Mouse (Mus musculus) lung, embryonic 16.5 days (tissue): ENCODE results near the gene Acvr1b. TPM values are rescaled to one million over a fixed set of nuclear protein-coding genes. Genes with fewer than 3 reads are reported as not detected.
A peak's percentile ranks its signal among the peaks of the same experiment; 100 is the strongest.

Experiments
- ATAC-seq: fragments of 200-750 bp; cut with Nextera tagmentation; 2 replicates; pipeline ENCODE4 v1.8.0; 2017; ENCODE audit warnings: low read depth, mild to moderate bottlenecking, moderate library complexity
- H3K27ac ChIP-seq: fragments of 300-500 bp; sonication (generic); 2 replicates; pipeline ENCODE4 v1.5.1; 2014; ENCODE audit warnings: mild to moderate bottlenecking, control low read depth, low read length
- H3K27me3 ChIP-seq: fragments of 300-500 bp; sonication (generic); 2 replicates; pipeline ENCODE4 v1.6.1; 2014; ENCODE audit warnings: low read depth, low read length, mixed read lengths; ENCODE audit not compliant: control insufficient read depth, insufficient read depth
- H3K36me3 ChIP-seq: fragments of 300-500 bp; sonication (generic); 2 replicates; pipeline ENCODE4 v1.6.1; 2014; ENCODE audit warnings: low read length; ENCODE audit not compliant: control insufficient read depth, insufficient read depth
- H3K4me1 ChIP-seq: fragments of 300-500 bp; sonication (generic); replicated peaks from 2 replicates; pipeline ENCODE4 v1.6.1; 2014; ENCODE audit warnings: low read length, mixed read lengths; ENCODE audit not compliant: control insufficient read depth, insufficient read depth
- H3K4me2 ChIP-seq: fragments of 300-500 bp; sonication (generic); 2 replicates; pipeline ENCODE4 v1.6.1; 2014; ENCODE audit warnings: low read depth, low read length, control low read depth
- H3K4me3 ChIP-seq: fragments of 300-500 bp; sonication (generic); 2 replicates; pipeline ENCODE4 v1.5.1; 2014; ENCODE audit warnings: mild to moderate bottlenecking, low read length, control low read depth
- H3K9ac ChIP-seq: fragments of 300-500 bp; sonication (generic); 2 replicates; pipeline ENCODE4 v1.6.1; 2014; ENCODE audit warnings: low read length, control low read depth
- H3K9me3 ChIP-seq: fragments of 300-500 bp; sonication (generic); 2 replicates; pipeline ENCODE4 v1.6.1; 2016; ENCODE audit warnings: low read length; ENCODE audit not compliant: control insufficient read depth
- WGBS: fragments of 180-500 bp; shearing (Covaris S2); extraction: QIAGEN DNeasy Blood & Tissue Kit; methylation state at CpG from one replicate; pipeline ENCODE4 v1.1.7; 2014; 5-methylcytosine and 5-hydroxymethylcytosine counted together
- polyA plus RNA-seq: library from polyadenylated mRNA; unstranded; fragments of >200 nt; fragmentation: Nextera tagmentation; extraction: Ambion mirVana; gene quantifications from 2 replicates; pipeline ENCODE4 v1.2.1, GENCODE M21; 2015

Acvr1b gene
- polyA plus RNA-seq, 1 experiment from 2014 or later = 6.8 TPM

DNA sequence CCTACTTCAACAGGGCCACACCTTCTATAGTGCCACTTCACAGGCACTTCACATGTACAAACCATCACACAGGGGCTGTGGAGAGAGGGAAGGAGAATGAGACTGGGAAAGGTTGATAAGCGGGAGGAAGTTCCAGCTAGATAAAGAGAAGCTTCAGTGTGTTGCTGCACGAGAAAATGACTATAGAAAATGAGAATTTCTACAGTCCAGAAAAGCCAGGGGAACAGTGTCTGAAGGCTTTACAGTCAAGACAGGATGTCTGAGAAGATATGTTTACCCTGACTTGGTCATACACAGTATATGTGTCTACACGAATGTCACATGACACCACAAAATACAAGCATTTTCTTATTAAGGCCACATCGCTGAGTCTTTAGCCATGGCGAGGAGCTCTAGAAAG, 4.0 kb upstream of the Acvr1b start:
- Histone ChIP-seq H3K27ac (no peak overlapping the region), H3K9me3 (no peaks in the 10 kb centered on the region), H3K4me2 (no peak overlapping the region), H3K36me3 (no peaks in the 10 kb centered on the region), H3K27me3 (no peaks in the 10 kb centered on the region), H3K9ac (no peak overlapping the region), H3K4me3 (no peak overlapping the region), H3K4me1 (peaks cover 9% of the 10 kb centered on the region)
- WGBS = 65% methylated on average over 5 of the region's 5 CpGs
- ATAC-seq = no peak

DNA sequence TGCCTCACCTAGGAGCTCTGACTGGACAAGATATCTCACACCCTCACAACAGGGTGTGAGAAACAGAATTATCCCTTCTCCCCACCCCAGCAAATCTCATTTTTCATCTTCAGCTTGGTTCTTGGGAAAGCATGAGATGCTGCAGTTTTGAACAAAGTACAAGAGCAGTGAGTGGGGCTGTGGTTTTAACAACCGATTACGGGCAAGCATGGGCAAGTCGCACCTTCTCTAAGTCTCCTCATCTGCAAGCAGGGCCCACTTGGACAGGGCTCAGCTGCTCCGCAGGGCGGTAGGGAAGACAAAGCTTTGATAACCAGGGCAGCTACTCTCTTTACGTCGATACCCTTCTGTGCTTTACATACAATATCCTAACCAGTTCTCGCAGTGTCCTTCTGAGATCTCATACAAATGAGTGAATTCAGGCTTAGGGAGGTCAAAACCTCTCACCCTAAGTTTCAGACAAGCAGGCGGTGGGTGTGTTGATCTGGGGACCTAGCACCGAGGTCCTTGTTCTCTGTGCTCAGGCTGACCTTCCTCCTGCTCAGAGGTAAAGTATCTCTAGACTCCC, 3.4 kb upstream of the Acvr1b start:
- no peak overlapping the region for H3K9ac ChIP-seq
- H3K4me3 ChIP-seq = no peak overlapping the region
- WGBS = 78% methylated on average over 10 of the region's 10 CpGs
- no peaks in the 10 kb centered on the region for H3K9me3 ChIP-seq
- H3K36me3 ChIP-seq = no peaks in the 10 kb centered on the region
- H3K27me3 ChIP-seq = no peaks in the 10 kb centered on the region
- ATAC-seq = no peak
- no peak overlapping the region for H3K27ac ChIP-seq
- H3K4me1 ChIP-seq = peaks cover 15% of the 10 kb centered on the region
- H3K4me2 ChIP-seq = no peak overlapping the region

DNA sequence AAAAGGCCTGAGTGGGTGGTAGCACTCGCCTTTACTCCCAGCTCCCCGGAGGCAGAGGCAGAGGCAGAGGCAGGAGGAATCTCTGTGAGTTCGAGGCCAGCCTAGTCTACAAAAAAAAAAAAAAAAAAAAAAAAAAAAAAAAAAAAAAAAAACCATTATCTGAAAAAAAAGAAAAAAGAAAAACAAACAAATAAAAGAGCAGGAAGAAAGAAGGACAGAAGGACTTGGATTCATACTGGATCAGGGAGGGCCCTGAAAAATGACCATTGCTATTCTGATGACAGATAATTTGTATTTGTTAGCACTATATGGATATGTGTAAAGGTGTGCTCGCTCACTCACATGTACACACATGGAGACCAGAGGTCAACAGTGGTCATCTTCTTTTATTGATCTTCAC, 2.6 kb upstream of the Acvr1b start:
- no peak overlapping the region for H3K4me2 ChIP-seq
- H3K36me3 ChIP-seq = no peaks in the 10 kb centered on the region
- WGBS = 70% methylated on average over 4 of the region's 4 CpGs
- H3K4me3 ChIP-seq = no peak overlapping the region
- H3K9ac ChIP-seq = no peak overlapping the region
- H3K27me3 ChIP-seq = no peaks in the 10 kb centered on the region
- no peak overlapping the region for H3K27ac ChIP-seq
- peaks cover 23% of the 10 kb centered on the region for H3K4me1 ChIP-seq
- no peak for ATAC-seq
- no peaks in the 10 kb centered on the region for H3K9me3 ChIP-seq

DNA sequence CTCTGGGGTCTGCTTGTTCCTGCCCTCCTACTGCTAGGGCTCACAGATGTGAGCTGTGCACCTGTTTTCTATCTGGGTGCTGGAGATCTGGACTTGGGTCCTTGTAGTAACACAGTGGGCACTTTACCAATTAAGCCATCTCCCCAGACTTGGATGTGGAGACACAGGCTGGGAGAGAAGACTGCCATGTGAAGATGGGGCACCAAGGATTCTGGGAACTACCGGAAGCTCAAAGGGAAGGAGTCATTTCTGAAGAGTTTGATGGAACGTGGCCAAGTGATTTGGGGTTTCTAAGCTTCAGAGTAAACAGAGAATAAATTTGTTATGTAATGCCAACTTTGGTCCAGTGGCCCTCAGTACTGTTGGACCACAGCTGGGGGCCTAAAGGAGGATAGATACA, 1.9 kb upstream of the Acvr1b start:
- Histone ChIP-seq H3K36me3 (no peaks in the 10 kb centered on the region), H3K9me3 (no peaks in the 10 kb centered on the region)
- 70% methylated on average over 2 of the region's 2 CpGs for WGBS

DNA sequence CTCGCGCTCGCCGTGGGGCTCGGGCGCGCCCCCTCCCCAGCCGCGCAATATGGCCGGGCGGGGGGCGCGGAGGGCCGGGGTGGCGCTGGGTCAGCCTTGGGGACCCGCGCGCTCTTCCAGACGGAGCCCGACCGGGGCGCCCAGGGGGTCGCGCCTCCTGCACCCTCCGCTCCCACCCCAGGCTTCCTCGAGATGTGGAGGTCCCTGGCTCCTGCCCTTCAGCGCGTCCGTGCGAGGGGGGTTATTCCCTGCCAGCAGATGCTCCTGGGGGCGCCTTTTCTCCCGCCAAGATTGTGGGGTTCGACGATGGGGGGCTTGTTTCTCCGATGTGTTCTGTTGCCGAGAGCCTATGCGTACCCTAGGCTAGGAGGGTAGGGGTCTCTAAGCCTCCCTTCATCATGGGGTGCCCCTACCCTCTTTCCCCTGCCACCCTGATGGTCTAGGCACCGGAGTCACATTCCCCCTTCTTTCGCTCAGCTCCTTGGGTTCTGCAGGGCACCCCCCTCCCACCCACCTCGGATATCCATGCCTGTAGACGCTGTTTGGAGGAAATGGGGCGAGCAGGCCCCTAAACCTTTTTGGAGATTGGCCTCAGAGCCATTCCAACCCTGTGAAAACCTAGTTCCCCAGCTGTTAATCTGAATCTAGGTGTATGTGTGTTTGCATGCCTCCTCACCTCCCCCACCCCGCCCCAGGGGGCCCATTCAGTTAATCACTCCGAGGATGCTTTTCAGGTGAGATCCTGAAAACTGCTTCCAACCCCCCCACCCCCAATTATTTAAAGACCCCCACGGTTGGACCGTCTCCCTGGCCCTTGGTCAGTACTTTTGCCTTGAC, 645 bp downstream of the Acvr1b start:
- no peaks in the 10 kb centered on the region for H3K27me3 ChIP-seq
- H3K9me3 ChIP-seq = no peaks in the 10 kb centered on the region
- H3K9ac ChIP-seq = peak overlapping the region; percentile 95
- peaks cover 46% of the 10 kb centered on the region for H3K4me1 ChIP-seq
- no peaks in the 10 kb centered on the region for H3K36me3 ChIP-seq
- under 1% methylated on average over 31 of the region's 46 CpGs for WGBS
- peak overlapping the region; percentile 62 for H3K4me3 ChIP-seq
- H3K27ac ChIP-seq = peak overlapping the region; percentile 74
- ATAC-seq = peak; percentile 36
- H3K4me2 ChIP-seq = peak overlapping the region; percentile 86

More for the DNA sequence above, 1.9 kb upstream of the Acvr1b start:
- no peaks in the 10 kb centered on the region for H3K27me3 ChIP-seq
- H3K4me3 ChIP-seq = no peak overlapping the region
- H3K9ac ChIP-seq = no peak overlapping the region
- no peak for ATAC-seq
- no peak overlapping the region for H3K27ac ChIP-seq
- peaks cover 29% of the 10 kb centered on the region for H3K4me1 ChIP-seq
- no peak overlapping the region for H3K4me2 ChIP-seq

DNA sequence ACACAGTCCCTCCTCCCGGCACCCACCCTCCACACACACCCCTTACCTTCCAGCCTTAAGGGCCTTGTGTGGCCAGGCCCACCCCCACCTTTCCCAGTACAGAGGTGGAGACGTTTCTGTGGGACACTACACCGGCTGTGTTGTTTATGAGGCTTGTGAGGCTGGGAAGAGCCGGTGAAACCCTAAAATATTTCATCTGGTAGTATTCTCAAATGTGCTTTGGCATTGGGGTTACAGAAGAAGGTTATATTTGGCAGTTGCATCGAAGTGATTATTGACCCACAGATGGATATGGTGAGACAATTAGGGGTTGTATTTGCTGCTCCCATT, 1.2 kb downstream of the Acvr1b start:
- Histone ChIP-seq H3K27me3 (no peaks in the 10 kb centered on the region), H3K4me3 (peak overlapping the region; percentile 62), H3K9me3 (no peaks in the 10 kb centered on the region), H3K27ac (no peak overlapping the region), H3K4me1 (peaks cover 47% of the 10 kb centered on the region), H3K9ac (peak overlapping the region; percentile 95), H3K4me2 (peak overlapping the region; percentile 86), H3K36me3 (no peaks in the 10 kb centered on the region)
- no peak for ATAC-seq
- 13% methylated on average over 5 of the region's 5 CpGs for WGBS

DNA sequence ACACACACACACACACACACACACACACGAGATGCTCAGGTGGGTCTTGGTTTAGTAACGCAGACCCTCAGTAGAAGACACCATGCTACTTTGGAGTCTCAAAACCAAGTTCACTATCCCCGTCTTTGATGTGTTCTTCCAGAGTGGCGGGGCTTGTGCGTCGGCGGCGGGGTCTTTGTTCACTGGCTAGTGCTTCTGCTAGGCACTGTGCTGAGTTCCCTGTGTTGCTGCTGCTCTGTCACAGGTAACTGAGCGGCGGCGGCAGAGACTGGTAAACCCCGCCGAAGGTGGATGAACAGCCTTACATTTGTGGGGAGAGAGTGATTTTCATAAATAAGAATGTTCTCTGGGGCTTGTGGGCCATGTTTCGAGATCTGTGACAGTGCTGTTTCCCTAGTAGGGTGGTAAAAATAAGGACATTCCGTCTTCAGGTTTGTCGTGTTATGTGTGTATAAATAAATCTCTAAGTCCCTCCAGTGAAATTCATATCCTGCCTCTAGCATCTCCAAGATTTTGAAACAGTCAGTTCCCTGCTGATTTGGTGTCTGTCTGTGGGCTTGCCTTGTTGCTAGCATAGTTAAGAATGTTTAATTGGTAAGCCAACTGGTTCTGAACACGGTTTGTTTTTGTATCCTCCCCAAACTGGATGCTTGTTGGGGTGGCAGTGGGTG, 1.9 kb downstream of the Acvr1b start:
- peak overlapping the region; percentile 95 for H3K9ac ChIP-seq
- WGBS = 22% methylated on average over 17 of the region's 17 CpGs
- H3K9me3 ChIP-seq = no peaks in the 10 kb centered on the region
- no peaks in the 10 kb centered on the region for H3K36me3 ChIP-seq
- H3K4me2 ChIP-seq = peak overlapping the region; percentile 86
- peak overlapping the region; percentile 24; the same call in 1 of the 2 replicates for H3K27ac ChIP-seq
- peaks cover 53% of the 10 kb centered on the region for H3K4me1 ChIP-seq
- peak overlapping the region; percentile 62 for H3K4me3 ChIP-seq
- ATAC-seq = no peak
- no peaks in the 10 kb centered on the region for H3K27me3 ChIP-seq

DNA sequence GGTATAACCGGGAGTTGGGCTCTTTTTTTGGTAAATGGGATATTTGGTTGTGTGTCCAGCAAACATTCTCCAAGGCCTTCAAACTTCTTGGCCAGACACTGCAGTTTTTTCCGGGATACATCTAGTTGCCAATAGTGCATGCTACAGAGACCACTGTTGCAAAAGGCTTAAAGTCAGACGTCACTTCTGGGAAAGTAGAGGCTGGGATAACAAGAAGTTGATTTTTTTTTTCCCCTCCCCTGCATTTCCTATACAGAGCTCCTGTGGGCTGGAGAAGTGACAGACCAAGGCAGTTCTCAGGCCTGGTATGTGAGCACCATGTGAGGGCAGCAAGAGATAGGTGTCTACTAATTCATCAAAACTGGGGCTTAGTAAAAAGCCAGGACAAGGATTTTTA, 2.4 kb downstream of the Acvr1b start:
- H3K27me3 ChIP-seq = no peaks in the 10 kb centered on the region
- peaks cover 59% of the 10 kb centered on the region for H3K4me1 ChIP-seq
- peak overlapping the region; percentile 86 for H3K4me2 ChIP-seq
- H3K4me3 ChIP-seq = no peak overlapping the region; the same call in 1 of the 2 replicates
- ATAC-seq = no peak
- no peaks in the 10 kb centered on the region for H3K36me3 ChIP-seq
- peak overlapping the region; percentile 95; the same call in 1 of the 2 replicates for H3K9ac ChIP-seq
- WGBS = 39% methylated on average over 3 of the region's 3 CpGs
- no peaks in the 10 kb centered on the region for H3K9me3 ChIP-seq
- H3K27ac ChIP-seq = peak overlapping the region; percentile 24
